Mouse (Mus musculus) frontal cortex, postnatal 25 days (tissue): ENCODE measurements around the gene Vstm4.
A peak's percentile ranks its signal among the peaks of the same experiment; 100 is the strongest.

Experiments used
- DNase-seq, 2 experiments: peaks; one replicate each; pipeline ENCODE4 v3.0.0; 2022; ENCODE audit warnings: low spot score in 2 of 2

Gene Vstm4

DNA sequence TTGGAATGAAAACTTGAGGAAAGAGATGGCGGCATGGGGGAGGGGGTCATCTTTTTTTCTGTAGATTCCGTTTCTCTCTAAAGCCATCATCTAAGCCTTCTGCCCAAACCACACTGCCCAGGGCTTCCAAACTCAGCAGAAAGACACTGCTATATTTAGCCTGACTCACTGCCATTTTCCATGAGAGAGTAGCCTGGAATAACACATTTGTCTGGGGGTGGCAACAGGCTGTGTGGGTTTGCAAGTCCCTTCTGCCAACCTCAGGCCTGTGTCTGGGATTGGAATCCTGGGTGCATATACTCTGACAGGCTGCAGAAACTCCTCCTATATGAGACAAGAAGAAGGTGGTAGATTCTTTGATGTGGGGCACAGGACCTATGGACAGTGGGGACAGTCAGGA is 91.0 kb downstream of the Vstm4 start:
- DNase-seq: no peak

DNA sequence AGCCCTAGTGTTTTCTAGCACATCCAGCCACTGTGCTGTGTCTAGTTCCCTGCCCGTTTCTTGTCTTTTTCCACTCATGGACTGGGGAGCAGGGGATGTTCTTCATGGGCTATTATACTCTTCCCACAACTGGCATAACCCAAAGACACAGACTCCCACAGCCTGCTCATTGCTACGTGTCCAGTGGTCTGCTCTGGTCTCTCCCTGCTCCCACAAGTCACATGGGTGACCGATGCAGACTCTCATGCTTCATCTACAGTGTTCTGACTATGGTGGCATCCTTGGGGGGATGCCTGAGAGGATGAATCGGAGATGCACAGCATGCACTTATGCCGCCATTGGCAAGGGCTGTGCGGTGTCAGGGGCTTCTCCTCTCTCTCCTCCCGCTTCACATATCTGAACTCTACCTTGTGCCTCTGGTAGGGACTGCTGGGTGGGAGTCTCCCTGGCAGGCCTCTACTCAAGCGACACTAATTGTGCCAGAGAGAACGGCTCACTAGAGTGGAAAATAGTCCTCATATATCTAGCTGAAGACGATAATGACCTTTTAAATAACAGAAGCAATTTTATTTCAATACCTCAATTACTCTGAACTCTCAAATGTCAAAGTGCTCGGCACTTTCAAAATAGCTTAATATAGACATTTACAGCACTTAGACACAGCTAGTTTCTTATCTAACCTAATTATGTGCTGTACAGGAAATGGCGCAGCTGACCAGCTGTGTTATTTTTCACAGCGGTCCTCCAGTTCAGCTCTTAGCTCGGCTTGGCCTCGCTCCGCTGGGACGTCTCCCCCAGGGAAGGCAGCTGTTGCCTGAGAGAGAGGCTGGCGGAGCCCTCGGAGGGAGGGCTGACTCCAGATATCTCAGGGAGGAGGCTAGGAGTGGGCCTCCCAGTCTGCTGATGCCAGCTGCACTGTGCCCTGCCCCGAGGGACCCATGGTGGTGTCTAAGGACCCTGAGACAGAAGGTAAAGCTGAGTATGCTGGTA is 94.1 kb downstream of the Vstm4 start:
- DNase-seq: no peak

DNA sequence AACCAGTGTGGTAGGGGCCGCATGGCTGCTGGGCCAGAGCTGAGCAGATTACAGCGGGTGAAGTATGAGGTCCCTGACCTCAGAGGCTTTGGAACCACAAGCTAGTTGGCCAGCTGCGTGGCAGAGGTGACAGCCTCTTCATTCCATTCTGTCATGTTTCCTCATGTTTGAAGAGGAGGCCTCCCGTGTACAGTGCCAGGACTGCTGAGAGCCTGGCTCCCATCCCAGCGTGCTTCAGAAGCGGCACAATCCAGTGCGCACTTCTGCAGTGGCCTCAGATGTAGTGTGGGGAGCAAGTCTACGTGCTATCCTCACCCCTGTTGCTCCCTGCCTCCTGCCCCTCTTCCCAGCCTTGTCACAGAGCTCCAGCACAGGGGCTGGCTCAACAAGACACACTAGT is 99.9 kb downstream of the Vstm4 start:
- DNase-seq: no peak

DNA sequence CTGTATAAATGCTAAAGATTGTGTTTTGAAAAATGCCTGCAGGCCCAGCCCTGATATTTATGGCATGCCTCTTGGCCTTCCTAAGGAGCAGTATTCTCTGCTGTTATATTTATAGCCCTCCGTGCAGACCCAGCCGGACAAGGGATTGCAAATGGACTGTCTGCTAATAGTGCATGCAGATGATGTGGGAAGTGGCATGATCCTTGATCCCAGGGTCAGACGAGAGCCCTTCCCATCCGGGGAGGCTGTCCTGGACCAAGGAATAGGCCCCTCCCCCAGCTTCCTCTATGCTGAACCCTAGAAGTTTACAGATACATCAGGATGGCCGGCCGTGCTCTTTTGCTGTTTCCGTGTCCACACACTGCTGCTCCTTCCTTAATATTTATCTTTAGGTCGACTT is 102.1 kb downstream of the Vstm4 start:
- DNase-seq: no peak

DNA sequence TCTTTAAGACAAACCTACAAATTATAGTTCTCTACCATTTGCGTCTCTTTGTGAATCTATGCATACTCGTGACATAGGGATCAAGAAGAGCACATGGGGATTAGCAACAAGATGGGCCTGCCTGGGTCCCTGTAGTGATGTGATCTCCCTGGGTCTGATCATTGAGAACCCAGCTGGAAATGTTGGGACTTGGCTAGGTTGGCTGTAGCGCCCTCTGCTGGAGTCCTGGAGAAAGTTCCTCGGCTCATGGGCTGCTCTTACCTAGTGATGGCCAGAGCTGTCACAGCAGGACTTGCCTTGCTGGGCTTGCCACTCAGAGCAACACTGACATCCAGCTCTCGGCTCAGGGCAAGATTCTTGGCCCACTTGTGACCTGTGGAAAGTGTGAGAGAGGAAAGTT is 103.9 kb downstream of the Vstm4 start:
- peak; percentile 55 to 62 for DNase-seq

DNA sequence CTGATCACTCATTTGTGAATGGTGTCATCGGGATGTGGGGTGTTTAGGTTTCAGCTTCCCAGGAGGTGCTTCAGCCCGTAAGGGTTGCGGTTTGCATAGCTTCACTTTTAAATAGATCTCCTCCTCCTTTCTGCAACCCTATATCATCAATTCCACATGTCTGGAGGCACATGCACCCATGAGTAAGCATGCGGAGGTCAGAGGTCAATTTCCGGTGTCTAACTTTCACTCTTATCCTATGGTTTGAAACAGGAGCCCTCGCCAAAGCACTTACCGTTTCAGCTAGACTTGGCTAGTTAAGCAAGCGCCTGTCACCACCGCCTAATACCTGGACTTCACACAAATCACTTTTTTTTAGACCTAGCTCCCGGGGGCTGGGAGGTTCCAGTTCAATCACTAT is 108.2 kb downstream of the Vstm4 start:
- DNase-seq: no peak

DNA sequence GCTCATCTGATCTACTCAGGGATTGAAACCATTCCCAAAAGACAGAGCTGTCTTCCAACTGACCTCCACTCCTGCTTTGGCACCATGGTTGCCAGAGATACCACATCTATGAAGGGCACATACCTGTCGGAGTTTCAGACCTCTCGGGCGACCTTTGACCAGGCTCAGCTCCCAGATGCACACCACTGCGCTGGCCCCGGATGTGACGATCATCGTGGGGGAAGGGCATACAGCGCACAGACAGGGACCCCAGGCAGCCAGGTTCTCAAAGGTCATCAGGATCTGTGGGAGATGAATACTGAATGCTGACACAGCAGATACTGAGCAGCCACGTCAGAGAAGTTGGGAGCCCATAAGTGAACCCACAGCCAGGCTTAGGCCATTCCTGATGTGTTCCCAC is 114.1 kb downstream of the Vstm4 start:
- no peak for DNase-seq

DNA sequence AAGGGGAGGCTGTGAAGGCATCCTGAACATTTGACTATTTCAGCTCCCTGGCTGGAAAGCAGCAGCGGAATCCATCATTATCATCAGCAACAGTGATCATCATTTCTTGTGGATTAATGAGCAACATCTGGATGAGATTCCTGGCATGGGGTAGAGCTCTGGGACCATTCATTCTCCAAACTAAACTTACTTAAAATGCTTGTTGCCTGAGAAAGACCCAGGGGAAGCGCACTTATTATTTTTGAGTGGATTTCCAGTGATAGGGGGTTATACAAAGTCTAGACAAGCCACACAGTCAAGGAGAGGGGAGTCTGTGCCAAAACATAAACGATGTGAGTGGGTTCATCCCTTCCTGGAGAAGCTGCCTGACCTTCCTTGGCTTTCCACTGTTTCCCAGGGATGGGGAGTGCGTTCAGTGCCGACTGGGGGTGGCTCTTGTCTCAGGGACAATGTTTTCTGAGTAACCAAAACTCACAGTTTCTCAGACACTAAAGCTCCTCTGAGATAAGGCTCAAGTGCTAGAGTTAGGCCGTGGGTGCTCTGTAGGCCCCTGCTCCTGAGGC is 127.7 kb downstream of the Vstm4 start:
- no peak for DNase-seq

DNA sequence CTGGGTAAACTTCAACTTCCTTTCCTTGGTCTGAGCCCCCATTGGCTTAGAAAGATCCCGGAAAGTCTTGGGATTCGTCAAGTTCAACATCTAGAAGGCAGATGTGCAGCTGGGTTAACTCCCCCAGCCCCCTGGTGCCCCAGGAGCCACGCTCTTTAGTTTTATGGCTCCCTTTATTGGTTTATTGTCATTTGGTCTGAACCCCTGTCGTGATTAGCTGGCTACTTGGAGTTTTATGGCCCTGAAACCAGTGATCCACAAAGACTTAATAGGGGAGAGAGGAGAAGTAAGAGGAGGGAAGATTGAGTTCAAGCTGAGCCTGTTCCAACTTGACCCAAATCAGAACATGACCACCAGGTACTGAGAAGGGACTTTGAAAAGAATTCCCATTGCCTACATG is 130.1 kb downstream of the Vstm4 start:
- no peak for DNase-seq
